Mouse (Mus musculus) kidney, postnatal 0 days (tissue): ENCODE results near the gene Pced1a. TPM values are rescaled to one million over a fixed set of nuclear protein-coding genes. Genes with fewer than 3 reads are reported as not detected.
A peak's percentile ranks its signal among the peaks of the same experiment; 100 is the strongest.

Experiments
- ATAC-seq: fragments of 200-750 bp; cut with Nextera tagmentation; replicated peaks from 2 replicates; pipeline ENCODE4 v1.8.0; 2017; ENCODE audit warnings: low read depth, moderate number of reproducible peaks, moderate TSS enrichment, moderate library complexity; ENCODE audit not compliant: low FRiP score
- DNase-seq: peaks from one replicate; pipeline ENCODE4 v3.0.0-alpha.2; 2016; ENCODE audit warnings: low spot score
- H3K27ac ChIP-seq: fragments of 300-500 bp; sonication (generic); 2 replicates; pipeline ENCODE4 v1.5.1; 2014; ENCODE audit warnings: mild to moderate bottlenecking
- H3K27me3 ChIP-seq: fragments of 300-500 bp; sonication (generic); 2 replicates; pipeline ENCODE4 v1.6.1; 2014; ENCODE audit warnings: low read length, mixed read lengths; ENCODE audit not compliant: insufficient read depth
- H3K36me3 ChIP-seq: fragments of 300-500 bp; sonication (generic); 2 replicates; pipeline ENCODE4 v1.6.1; 2014; ENCODE audit warnings: low read length, mixed read lengths; ENCODE audit not compliant: insufficient read depth
- H3K4me1 ChIP-seq: fragments of 300-500 bp; sonication (generic); replicated peaks from 2 replicates; pipeline ENCODE4 v1.6.1; 2014; ENCODE audit warnings: antibody characterized with exemption, low read length, mixed read lengths; ENCODE audit not compliant: insufficient read depth
- H3K4me2 ChIP-seq: fragments of 300-500 bp; sonication (generic); 2 replicates; pipeline ENCODE4 v1.6.1; 2014; ENCODE audit warnings: mild to moderate bottlenecking, low read length, moderate library complexity, mixed read lengths
- H3K4me3 ChIP-seq: fragments of 300-500 bp; sonication (generic); replicated peaks from 2 replicates; pipeline ENCODE4 v1.5.1; 2014; ENCODE audit warnings: low read depth, low read length
- H3K9ac ChIP-seq: fragments of 300-500 bp; sonication (generic); 2 replicates; pipeline ENCODE4 v1.6.1; 2014; ENCODE audit warnings: low read depth, low read length
- H3K9me3 ChIP-seq: fragments of 300-500 bp; sonication (generic); replicated peaks from 2 replicates; pipeline ENCODE4 v1.6.1; 2016; ENCODE audit warnings: low read length, inconsistent platforms, mixed read lengths
- CTCF ChIP-seq: IDR thresholded peaks from 2 replicates; pipeline ENCODE4 v1.5.1; 2016; ENCODE audit warnings: antibody characterized with exemption, low read depth, mild to moderate bottlenecking, moderate library complexity
- WGBS: fragments of 180-500 bp; shearing (Covaris S2); extraction: QIAGEN DNeasy Blood & Tissue Kit; methylation state at CpG from one replicate; pipeline ENCODE4 v1.1.7; 2014; 5-methylcytosine and 5-hydroxymethylcytosine counted together
- polyA plus RNA-seq: library from polyadenylated mRNA; unstranded; fragments of >200 nt; fragmentation: Nextera tagmentation; extraction: Ambion mirVana; gene quantifications from 2 replicates; pipeline ENCODE4 v1.2.1, GENCODE M21; 2015

The Pced1a gene
- polyA plus RNA-seq, 1 experiment from 2014 or later = 12.1 TPM

GRCm38 (mm10) chr2:130411558-130412495, 12.7 kb downstream of the Pced1a start:
- TF ChIP-seq CTCF = peak; percentile 97
- DNase-seq (peak; percentile 92), ATAC-seq (peak; percentile 70; the same call in 1 of the 2 replicates)
- Histone ChIP-seq H3K27me3 (no peaks in the 10 kb centered on the region), H3K9ac (no peak overlapping the region), H3K4me3 (no peak overlapping the region), H3K36me3 (no peaks in the 10 kb centered on the region), H3K27ac (no peak overlapping the region), H3K9me3 (no peaks in the 10 kb centered on the region), H3K4me2 (no peak overlapping the region), H3K4me1 (no peaks in the 10 kb centered on the region)
- 35% methylated on average over 16 of the region's 16 CpGs for WGBS

GRCm38 (mm10) chr2:130408194-130408593, 16.3 kb downstream of the Pced1a start:
- H3K4me3 ChIP-seq = no peak overlapping the region
- H3K9me3 ChIP-seq = no peaks in the 10 kb centered on the region
- H3K27ac ChIP-seq = no peak overlapping the region
- 0 out of 2 replicates have a peak, but pooled peaks have one; percentile 41 for ATAC-seq
- no peaks in the 10 kb centered on the region for H3K27me3 ChIP-seq
- WGBS = 8% methylated on average over 6 of the region's 6 CpGs
- H3K9ac ChIP-seq = no peak overlapping the region
- peak; percentile 78 for DNase-seq
- H3K4me2 ChIP-seq = no peak overlapping the region
- peak; percentile 49 for TF ChIP-seq CTCF
- no peaks in the 10 kb centered on the region for H3K4me1 ChIP-seq
- H3K36me3 ChIP-seq = no peaks in the 10 kb centered on the region

GRCm38 (mm10) chr2:130406178-130406577, 18.3 kb downstream of the Pced1a start, which contains the start of gene Tmem239:
TSS of gene Tmem239 (plus strand) at chr2:130406478.
- Histone ChIP-seq H3K4me2 (no peak within 1 kb of the TSS), H3K27ac (no peak within 1 kb of the TSS), H3K27me3 (no peaks in the 10 kb centered on the region), H3K9ac (no peak within 1 kb of the TSS), H3K36me3 (no peaks in the 10 kb centered on the region), H3K4me1 (no peaks in the 10 kb centered on the region), H3K9me3 (no peaks in the 10 kb centered on the region), H3K4me3 (no peak within 1 kb of the TSS)
- DNase-seq (no peak), ATAC-seq (no peak)
- WGBS = 69% methylated on average over 2 of the region's 2 CpGs
- no peak for TF ChIP-seq CTCF

GRCm38 (mm10) chr2:130404939-130405338, 19.6 kb downstream of the Pced1a start, which contains the start of the genes Gm28372 and 1700020A23Rik:
TSS of gene Gm28372 (plus strand) at chr2:130405239.
TSS of gene 1700020A23Rik (plus strand) at chr2:130405259.
- 100% methylated on average over 1 of the region's 1 CpGs for WGBS
- Histone ChIP-seq H3K4me2 (no peak within 1 kb of the TSS), H3K4me3 (no peak within 1 kb of the TSS), H3K27ac (no peak within 1 kb of the TSS), H3K4me1 (no peaks in the 10 kb centered on the region), H3K36me3 (no peaks in the 10 kb centered on the region), H3K9me3 (no peaks in the 10 kb centered on the region), H3K9ac (no peak within 1 kb of the TSS), H3K27me3 (no peaks in the 10 kb centered on the region)
- no peak for TF ChIP-seq CTCF
- ATAC-seq (no peak), DNase-seq (no peak)

GRCm38 (mm10) chr2:130401891-130402290, 22.6 kb downstream of the Pced1a start:
- ATAC-seq = no peak
- no peak for TF ChIP-seq CTCF
- peaks cover 10% of the 10 kb centered on the region for H3K4me1 ChIP-seq
- H3K9ac ChIP-seq = no peak overlapping the region
- no peak overlapping the region for H3K4me3 ChIP-seq
- H3K27ac ChIP-seq = no peak overlapping the region
- H3K4me2 ChIP-seq = no peak overlapping the region
- H3K27me3 ChIP-seq = no peaks in the 10 kb centered on the region; the same call in 1 of the 2 replicates
- no peak for DNase-seq
- WGBS = 78% methylated on average over 4 of the region's 4 CpGs
- H3K9me3 ChIP-seq = no peaks in the 10 kb centered on the region
- no peaks in the 10 kb centered on the region for H3K36me3 ChIP-seq

GRCm38 (mm10) chr2:130400046-130400445, 24.5 kb downstream of the Pced1a start:
- DNase-seq (no peak), ATAC-seq (no peak)
- no peaks in the 10 kb centered on the region for H3K36me3 ChIP-seq
- H3K27ac ChIP-seq = no peak overlapping the region
- H3K4me2 ChIP-seq = no peak overlapping the region
- no peaks in the 10 kb centered on the region for H3K9me3 ChIP-seq
- 83% methylated on average over 1 of the region's 1 CpGs for WGBS
- peaks cover 10% of the 10 kb centered on the region for H3K4me1 ChIP-seq
- H3K9ac ChIP-seq = no peak overlapping the region
- TF ChIP-seq CTCF = no peak
- no peak overlapping the region for H3K4me3 ChIP-seq
- H3K27me3 ChIP-seq = no peaks in the 10 kb centered on the region; the same call in 1 of the 2 replicates
